Mouse (Mus musculus) spleen, adult 2 months (tissue): Measurements from ENCODE around the gene Mindy1. TPM values are rescaled to one million over a fixed set of nuclear protein-coding genes. Genes with fewer than 3 reads are reported as not detected.

Experiments used
- DNase-seq, 2 experiments: peaks; one replicate each; pipeline versions ENCODE4 v3.0.0 to v3.0.0-alpha.2; 2012 to 2021; ENCODE audit warnings: low spot score in 2 of 2, low read depth in 1 of 2
- H3K27ac ChIP-seq: fragments of 200-500 bp; 2 replicates; pipeline ENCODE4 v1.5.1; 2012; ENCODE audit warnings: low read length, inconsistent platforms; ENCODE audit not compliant: insufficient read depth
- H3K27me3 ChIP-seq: fragments of 200-500 bp; 2 replicates; pipeline ENCODE4 v1.6.1; 2012; ENCODE audit warnings: mild to moderate bottlenecking, moderate library complexity, low read length, inconsistent platforms; ENCODE audit not compliant: control insufficient read depth, insufficient read depth
- H3K36me3 ChIP-seq: fragments of 200-500 bp; 2 replicates; pipeline ENCODE4 v1.6.1; 2012; ENCODE audit warnings: mild to moderate bottlenecking, low read length, inconsistent platforms; ENCODE audit not compliant: control insufficient read depth, insufficient read depth
- H3K4me1 ChIP-seq: fragments of 200-500 bp; 2 replicates; pipeline ENCODE4 v1.6.1; 2011; ENCODE audit warnings: inconsistent platforms; ENCODE audit not compliant: control insufficient read depth, insufficient read depth, insufficient read length
- H3K4me3 ChIP-seq: fragments of 200-500 bp; 2 replicates; pipeline ENCODE4 v1.5.1; 2011; ENCODE audit warnings: mild to moderate bottlenecking, inconsistent platforms; ENCODE audit not compliant: insufficient read depth, insufficient read length; ENCODE audit errors: extremely low read depth
- CTCF ChIP-seq: fragments of 200-500 bp; IDR thresholded peaks from 2 replicates; pipeline ENCODE4 v1.5.1; 2011; ENCODE audit warnings: mild to moderate bottlenecking, inconsistent platforms; ENCODE audit not compliant: insufficient read depth, insufficient read length, insufficient replicate concordance; ENCODE audit errors: extremely low read depth
- POLR2A ChIP-seq: fragments of 200-500 bp; IDR thresholded peaks from 2 replicates; pipeline ENCODE4 v1.6.1; 2011; ENCODE audit warnings: low read depth, low read length, inconsistent platforms
- WGBS: fragments of 180-500 bp; shearing (Covaris S2); methylation state at CpG from one replicate; pipeline ENCODE4 v1.1.7; 2018; 5-methylcytosine and 5-hydroxymethylcytosine counted together
- polyA plus RNA-seq: library from polyadenylated mRNA; depleted of rRNA; stranded (reverse); fragments of >200 nt; gene quantifications from 2 replicates; pipeline ENCODE4 v1.2.3, GENCODE M21; 2012

The Mindy1 gene
- polyA plus RNA-seq, 1 experiment: 44.8 TPM

DNA sequence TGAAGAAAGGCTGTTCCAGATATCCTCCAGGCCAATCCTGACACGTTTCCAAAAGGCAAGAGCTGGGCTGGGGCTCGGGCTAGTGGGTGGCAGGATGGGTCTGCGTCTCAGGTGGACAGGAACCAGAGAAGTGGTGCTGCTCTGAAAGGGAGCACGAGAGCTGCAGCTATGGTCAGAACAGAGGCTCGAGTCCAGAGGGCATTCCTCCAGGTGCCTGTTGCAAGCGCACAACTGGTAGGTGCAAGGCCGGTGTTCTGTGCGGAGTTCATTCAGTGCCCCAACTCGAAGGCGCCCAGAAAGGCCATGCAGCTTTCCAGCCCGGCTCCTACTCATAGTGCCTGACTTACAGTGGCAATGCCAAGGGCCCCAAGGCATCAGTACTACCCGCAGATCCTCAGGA, 41.2 kb upstream of the Mindy1 start:
- Histone ChIP-seq H3K4me3 (no peak overlapping the region), H3K36me3 (peaks cover 21% of the 10 kb centered on the region), H3K4me1 (no peaks in the 10 kb centered on the region), H3K27me3 (no peaks in the 10 kb centered on the region), H3K27ac (no peak overlapping the region)
- DNase-seq: no peak
- TF ChIP-seq POLR2A (no peak), CTCF (no peak)
- WGBS: 91% methylated on average over 12 of the region's 12 CpGs

DNA sequence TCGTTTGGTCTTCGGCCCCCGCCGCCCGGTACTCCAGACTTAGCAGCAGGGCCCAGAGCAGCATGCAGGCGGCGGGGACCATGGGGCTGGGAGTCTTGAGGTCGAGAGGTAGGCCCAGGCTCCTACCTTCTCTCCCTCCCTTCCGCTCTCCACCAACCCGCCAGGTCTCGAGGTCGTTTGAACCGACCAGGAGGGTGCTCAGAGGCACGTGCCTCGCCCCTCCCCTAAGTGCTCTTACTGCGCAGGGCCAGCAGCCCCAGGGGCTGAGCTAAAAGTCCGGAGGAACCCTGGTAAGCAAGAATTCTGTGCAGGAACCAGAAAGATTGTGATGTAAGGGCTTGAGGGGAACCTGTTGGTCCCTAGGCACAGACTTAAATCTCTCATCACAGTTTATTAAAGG, 40.2 kb upstream of the Mindy1 start:
- no peak for TF ChIP-seq POLR2A
- no peak for TF ChIP-seq CTCF
- no peak for DNase-seq
- H3K27ac ChIP-seq: no peak overlapping the region
- H3K27me3 ChIP-seq: no peaks in the 10 kb centered on the region
- H3K36me3 ChIP-seq: peaks cover 13% of the 10 kb centered on the region
- no peaks in the 10 kb centered on the region for H3K4me1 ChIP-seq
- no peak overlapping the region for H3K4me3 ChIP-seq
- WGBS: 77% methylated on average over 17 of the region's 17 CpGs

DNA sequence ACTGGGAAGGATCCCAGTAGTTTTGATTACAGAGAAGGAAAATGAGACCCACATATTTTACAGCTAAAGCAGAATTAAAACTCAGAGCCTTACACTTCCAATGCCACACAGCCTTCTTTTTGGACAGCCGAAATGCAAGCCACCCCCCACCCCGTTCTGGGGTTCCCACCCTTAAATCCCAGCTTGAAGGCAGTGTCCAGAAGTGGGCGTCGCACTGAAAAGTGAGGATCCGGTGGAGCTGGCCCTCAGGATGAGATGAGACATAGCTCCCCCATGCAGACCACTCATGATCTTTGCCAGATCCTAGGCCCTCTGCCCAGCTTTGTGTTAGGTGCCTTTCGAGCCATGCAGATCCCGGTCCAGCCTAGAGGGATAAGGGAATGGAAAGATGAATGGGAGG, 39.6 kb upstream of the Mindy1 start, which contains the start of gene Gm128:
Gene Gm128 (minus strand): TSS at position 101 of the 400 bp plus-strand sequence.
- no peaks in the 10 kb centered on the region for H3K27me3 ChIP-seq
- no peaks in the 10 kb centered on the region for H3K4me1 ChIP-seq
- peaks cover 7% of the 10 kb centered on the region for H3K36me3 ChIP-seq
- H3K27ac ChIP-seq: no peak within 1 kb of the TSS
- WGBS: 91% methylated on average over 7 of the region's 7 CpGs
- no peak within 1 kb of the TSS for H3K4me3 ChIP-seq
- DNase-seq: no peak
- TF ChIP-seq CTCF (no peak), POLR2A (no peak)

DNA sequence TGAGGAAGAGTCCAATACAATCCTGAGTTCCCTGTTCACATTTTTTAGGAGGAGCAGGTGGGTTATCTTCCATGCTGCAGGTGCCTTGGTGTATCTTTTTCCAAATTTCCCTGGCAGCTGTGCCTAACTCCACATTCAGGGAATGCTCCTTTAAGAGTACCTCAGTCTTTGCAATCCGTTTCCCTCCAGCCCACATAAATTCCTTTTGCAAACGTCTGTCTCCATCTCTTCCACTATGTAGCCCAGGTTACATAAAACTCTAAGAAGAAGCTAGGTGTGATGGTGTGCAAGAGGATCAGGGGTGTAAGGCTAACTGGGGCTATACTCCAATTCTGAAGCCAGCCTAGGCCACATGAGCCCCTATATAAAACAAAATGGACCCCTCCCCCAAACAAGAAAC, 38.1 kb upstream of the Mindy1 start:
- Histone ChIP-seq H3K4me3 (no peak overlapping the region), H3K36me3 (0 out of 2 replicates have a peak, but pooled peaks cover 1% of the 10 kb centered on the region), H3K27ac (no peak overlapping the region), H3K27me3 (no peaks in the 10 kb centered on the region), H3K4me1 (no peaks in the 10 kb centered on the region)
- 89% methylated on average over 2 of the region's 2 CpGs for WGBS
- TF ChIP-seq CTCF: no peak
- TF ChIP-seq POLR2A: no peak
- no peak for DNase-seq

DNA sequence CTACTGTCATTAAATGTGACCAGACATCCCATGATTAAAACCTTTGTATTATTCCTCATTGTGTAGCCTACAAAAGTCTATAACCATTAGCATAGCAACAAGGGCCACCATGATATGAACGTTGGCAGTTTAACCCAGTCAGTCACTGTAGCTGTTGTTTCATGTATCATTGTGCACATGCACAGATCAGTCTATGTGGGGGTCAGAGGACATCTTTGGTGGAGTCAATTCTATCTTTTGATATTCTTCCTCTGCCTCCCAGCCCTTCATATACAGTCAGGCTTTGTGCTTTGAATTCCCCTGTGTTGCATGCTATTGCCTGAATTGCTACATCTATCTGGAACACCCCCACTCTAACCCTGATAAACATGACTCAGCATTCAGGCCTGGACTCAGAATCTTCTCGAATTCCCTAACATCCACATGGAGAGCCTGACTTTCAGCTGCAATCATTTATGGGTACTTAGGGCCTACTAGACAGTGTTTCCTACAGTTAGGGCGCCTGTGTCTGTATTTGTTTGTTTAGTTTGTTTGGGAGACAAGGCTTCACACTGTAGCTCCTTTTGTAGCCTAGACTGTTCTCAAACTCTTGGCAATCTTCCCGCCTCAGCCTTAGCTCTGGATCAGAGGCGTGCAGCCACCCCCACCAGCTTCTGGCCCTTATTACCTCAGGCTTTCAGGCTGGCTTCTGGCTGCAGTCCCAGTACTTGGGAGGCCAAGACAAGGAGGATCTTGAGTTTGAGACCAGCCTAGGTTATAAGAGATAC, 34.5 kb upstream of the Mindy1 start:
- Histone ChIP-seq H3K4me3 (no peak overlapping the region), H3K36me3 (no peaks in the 10 kb centered on the region), H3K27ac (no peak overlapping the region), H3K4me1 (no peaks in the 10 kb centered on the region), H3K27me3 (no peaks in the 10 kb centered on the region)
- no peak for TF ChIP-seq POLR2A
- no peak for TF ChIP-seq CTCF
- 73% methylated on average over 5 of the region's 5 CpGs for WGBS
- no peak for DNase-seq

DNA sequence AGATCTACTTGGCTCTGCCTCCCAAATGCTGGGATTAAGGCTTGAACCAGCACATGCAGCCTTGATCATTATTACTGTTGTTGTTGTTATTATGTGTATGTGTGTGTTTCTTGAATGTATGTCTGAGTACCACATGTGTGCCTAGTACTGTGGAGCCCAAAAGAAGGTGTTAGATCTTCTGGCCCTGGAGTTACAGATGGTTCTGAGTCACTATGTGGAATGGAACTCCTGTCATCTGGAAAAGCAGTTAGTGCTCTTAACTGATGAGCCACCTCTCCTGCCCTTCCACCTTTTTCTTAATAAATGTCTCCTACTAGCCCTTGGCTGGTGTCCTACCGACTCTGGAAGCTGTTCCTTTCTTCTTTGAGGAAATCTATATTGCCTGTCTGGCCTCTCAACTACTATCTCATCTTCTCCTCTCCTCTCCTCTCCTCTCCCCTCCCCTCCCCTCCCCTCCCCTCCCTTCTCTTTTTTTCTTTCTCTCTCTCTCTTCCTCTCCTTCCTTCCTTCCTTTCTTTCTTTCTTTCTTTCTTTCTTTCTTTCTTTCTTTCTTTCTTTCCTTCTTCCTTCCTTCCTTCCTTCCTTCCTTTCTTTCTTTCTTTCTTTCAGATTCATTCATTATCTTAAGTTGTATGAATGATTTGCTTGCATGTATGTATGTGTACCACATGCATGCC, 33.3 kb upstream of the Mindy1 start:
- Histone ChIP-seq H3K4me1 (no peaks in the 10 kb centered on the region), H3K36me3 (no peaks in the 10 kb centered on the region), H3K27ac (no peak overlapping the region), H3K27me3 (no peaks in the 10 kb centered on the region), H3K4me3 (no peak overlapping the region)
- no peak for TF ChIP-seq CTCF
- TF ChIP-seq POLR2A: no peak
- DNase-seq: no peak
- WGBS: 80% methylated on average over 1 of the region's 1 CpGs

DNA sequence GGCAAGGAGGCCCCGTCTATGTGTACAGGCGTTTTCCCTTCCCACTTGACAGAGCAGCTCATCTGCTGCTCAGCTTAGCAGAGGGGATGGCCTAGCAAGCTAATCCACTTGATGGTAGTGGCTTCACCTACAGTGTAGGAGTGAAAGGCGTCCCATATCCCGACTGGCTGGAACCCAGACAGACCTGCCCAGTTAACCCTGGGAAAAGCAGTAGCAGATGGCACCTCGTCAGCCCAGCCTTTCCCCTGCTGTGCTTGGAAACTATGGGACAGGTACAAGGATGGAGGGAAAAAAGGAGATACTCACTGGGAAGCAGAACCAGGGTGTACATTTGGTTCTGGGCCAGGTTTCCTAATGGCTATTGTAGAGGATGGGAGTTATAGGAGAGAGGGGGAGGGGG, 30.8 kb upstream of the Mindy1 start:
- H3K27ac ChIP-seq: no peak overlapping the region
- no peak for TF ChIP-seq POLR2A
- TF ChIP-seq CTCF: no peak
- no peaks in the 10 kb centered on the region for H3K4me1 ChIP-seq
- no peaks in the 10 kb centered on the region for H3K27me3 ChIP-seq
- 88% methylated on average over 5 of the region's 5 CpGs for WGBS
- H3K4me3 ChIP-seq: no peak overlapping the region
- peaks cover 4% of the 10 kb centered on the region; the same call in 1 of the 2 replicates for H3K36me3 ChIP-seq
- DNase-seq: no peak
